Mouse (Mus musculus): Measurements from ENCODE around the gene Vmn1r189.
A peak's percentile ranks its signal among the peaks of the same experiment; 100 is the strongest.
"Not testable (repeated sequence)": the region's sequence is repeated elsewhere in the genome, so short reads cannot be mapped to it uniquely, and the experiment has no call there.

Gene Vmn1r189

DNA sequence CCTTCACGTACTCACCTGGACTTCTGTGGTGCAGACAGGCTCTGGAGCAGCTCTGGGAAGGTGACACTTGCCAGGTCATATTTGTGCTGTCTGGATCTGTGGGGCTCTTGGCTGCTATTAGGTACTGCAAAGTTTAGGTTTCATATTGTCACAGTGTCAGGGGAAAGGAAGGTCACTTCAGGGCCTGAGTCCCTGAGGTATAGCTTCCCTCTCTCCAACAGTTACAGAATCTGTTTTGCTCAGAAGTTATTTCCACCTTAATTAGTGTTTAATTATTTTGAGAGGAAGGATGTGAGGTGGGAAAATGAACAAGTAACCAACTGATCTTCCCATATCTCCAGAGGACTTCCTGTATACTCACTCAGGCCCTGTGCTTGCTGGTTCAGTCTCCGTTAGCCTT lies at the start of gene Vmn1r189:
Vmn1r189 (minus strand) TSS at position 101 of the 400 bp plus-strand sequence.
- not testable (repeated sequence) for DNase-seq (ENCODE audit: low spot score)

DNA sequence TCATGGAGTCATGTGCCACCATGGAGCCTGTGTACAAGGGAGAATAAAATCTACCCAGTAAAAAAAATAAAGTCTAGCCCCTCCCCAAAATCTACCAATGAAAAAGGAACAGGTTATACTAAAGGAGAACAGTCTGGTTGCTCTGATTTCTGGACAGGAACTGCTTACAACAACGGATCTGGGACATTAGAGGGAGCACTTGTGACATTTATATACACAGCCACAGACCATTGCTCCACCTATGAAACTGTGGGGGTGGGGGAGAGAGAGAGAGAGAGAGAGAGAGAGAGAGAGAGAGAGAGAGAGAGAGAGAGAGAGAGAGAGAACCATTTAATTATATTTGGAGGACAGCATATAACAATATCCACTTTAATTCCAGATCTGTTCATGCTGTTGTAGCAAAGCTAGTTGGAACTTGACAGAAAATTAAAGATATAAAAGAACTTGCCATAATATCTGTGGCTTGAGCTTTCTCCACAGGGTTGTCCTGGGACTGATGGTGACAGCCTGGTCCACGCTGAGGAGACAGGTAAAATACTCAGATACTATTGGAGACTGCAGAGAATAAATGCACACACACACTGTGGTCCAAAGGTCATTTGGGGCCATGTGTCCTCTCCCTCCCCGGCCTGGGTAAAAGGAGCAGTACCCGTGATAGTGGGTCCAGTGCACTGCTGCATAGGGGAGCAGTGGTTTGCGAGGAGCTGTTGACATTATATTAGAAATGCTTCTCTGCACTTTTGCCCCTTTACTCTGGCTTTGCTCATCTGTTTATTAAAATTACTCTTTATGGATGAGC lies 31.1 kb upstream of the Vmn1r189 start:
- DNase-seq (ENCODE audit: low spot score): not testable (repeated sequence)

DNA sequence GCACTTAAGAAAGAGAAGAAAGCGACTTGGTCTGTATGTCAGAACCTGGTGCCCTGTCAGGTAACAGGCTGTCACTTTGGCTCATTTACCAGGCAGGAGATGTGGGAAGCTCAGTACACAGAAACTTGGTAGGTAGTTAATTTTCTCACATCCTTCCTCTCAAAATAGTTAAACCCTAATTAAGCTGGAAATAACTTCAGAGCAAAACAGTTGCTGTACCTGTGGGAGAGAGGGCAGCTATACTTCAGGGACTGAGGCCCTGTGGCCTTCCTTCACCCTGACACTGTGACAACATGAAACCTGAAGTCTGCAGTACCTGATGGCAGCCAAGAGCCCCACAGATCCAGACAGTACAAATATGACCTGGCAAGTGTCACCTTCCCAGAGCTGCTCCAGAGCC lies 21.5 kb downstream of the Vmn1r189 start, which contains the start of gene Vmn1r188:
Vmn1r188 (plus strand) TSS at position 301 of the 400 bp plus-strand sequence.
- DNase-seq (ENCODE audit: low spot score): not testable (repeated sequence)

DNA sequence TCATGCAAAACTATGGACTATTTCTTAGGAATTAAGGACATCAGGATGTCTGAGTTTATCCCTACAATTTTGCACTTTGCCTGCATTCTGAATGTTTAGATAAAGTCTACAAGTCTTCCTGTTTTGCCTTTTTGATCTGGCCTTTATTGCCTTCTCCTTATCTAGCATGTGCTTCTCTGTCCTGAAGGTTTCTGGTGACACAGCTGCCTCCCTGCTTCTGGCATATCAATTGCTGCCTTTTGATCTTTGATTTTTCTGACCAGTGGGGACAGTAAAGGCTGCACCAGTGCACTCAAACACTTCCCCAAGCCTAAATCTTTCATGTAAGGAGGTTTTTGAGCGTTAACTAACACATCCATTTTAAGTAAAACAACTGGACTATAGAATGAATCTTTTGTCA lies 42.2 kb downstream of the Vmn1r189 start:
- no peak for DNase-seq (ENCODE audit: low spot score)

DNA sequence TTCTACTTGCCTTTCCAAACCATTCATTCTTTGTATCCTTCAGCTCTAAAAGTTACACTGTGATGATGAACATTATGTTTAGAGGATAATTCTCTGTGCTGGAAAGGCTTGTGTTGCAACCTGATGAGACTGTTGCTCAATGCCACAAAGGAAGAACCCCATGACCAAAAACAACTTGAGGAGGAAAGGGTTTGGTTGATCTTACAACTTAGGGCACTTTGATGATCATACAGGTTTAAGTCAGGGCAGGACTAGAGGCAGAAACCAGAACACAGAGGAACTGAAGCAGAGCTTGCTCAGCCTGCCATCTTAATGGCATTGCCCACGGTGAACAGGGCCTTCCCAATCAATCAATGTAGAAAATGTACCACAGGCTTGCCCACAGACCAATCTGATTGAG lies 44.2 kb downstream of the Vmn1r189 start:
- DNase-seq (ENCODE audit: low spot score): no peak

DNA sequence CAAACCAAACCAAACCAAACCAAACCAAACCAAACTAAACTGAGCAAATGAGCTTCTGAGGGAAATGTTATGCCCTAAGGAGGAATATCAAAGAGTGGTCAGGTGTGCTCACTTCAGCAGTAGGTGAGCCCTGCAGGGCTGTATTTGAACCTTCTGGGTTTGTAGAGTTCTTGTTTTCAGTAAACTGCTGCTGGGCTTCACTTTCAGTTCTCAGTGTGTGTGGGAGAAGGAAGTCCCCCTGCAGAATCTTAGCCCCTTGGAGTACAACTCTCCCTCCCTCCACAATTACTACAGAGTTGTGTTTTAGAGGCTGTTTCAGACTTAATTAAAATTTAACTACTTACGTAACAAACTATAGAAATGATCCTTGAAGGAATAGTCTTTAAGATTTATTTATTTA lies 51.9 kb downstream of the Vmn1r189 start:
- no peak for DNase-seq (ENCODE audit: low spot score)

DNA sequence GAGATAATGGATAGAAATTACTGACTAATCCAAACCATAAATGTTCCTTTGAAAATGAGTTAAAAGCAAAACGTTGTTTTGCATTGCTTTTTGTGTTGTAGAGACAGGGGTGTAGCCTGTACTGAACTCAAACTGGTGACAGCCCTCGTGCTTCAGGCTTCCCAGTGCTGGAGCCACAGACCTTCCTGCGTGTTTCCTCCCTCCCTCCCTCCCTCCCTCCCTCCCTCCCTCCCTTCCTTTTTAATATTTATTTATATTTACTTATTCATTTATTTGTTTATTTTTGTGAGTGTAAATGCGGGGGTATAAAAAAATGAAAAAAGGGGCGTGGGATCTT lies 54.1 kb downstream of the Vmn1r189 start:
- DNase-seq (ENCODE audit: low spot score): no peak

DNA sequence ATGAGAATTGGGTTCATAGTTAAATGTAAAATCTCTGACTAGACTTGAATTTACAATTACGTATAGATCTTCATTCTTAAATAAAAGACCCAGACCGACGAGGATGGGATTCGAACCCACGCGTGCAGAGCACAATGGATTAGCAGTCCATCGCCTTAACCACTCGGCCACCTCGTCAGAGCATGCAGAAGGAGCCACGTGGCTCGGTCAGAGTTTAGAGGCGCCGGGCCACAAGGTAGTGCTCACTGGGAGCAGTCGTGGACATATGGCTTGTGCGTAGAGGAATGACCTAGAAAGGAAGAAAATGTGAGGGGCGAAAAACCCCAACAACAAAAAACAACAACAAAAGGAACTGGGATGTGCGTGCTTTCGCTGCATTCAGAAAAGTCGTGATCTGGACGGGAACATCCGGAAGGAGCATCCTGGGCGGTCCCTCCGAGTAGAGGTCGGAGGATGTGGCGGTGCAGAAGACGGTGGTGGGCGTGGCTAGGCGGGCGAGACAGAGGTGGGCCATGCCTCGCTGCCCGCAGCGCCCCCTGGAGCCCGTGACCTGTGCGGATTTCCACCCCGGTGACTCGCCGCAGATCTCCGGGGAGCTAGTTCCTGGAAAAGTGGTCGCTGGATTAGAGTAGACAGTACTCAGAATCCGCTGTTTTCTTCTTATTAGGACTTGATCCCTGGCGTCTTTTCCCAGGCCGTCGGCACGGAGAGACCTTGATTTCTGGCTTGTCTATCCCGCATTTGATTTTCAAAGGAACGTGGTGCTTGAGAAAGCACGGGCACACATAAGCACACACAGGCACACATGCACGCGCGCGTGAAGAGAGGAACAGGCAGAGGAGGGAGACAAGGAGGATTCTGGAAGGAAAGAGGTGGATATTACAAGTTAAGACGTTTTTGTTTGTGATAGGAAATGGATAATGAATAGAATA lies 54.8 kb downstream of the Vmn1r189 start:
- DNase-seq (ENCODE audit: low spot score): peak; percentile 79
